Mouse (Mus musculus) heart, embryonic 16.5 days (tissue): ENCODE data around the gene Svop. TPM values are rescaled to one million over a fixed set of nuclear protein-coding genes. Genes with fewer than 3 reads are reported as not detected.

Experiments
- ATAC-seq: fragments of 200-750 bp; cut with Nextera tagmentation; replicated peaks from 2 replicates; pipeline ENCODE4 v1.8.0; 2017; ENCODE audit warnings: moderate number of reproducible peaks; ENCODE audit not compliant: insufficient read depth, low FRiP score; ENCODE audit errors: extremely low read depth
- H3K27ac ChIP-seq: fragments of 300-500 bp; sonication (generic); 2 replicates; pipeline ENCODE4 v1.5.1; 2014; ENCODE audit warnings: mild to moderate bottlenecking, low read length, control low read depth, moderate library complexity
- H3K27me3 ChIP-seq: fragments of 300-500 bp; sonication (generic); 2 replicates; pipeline ENCODE4 v1.6.1; 2014; ENCODE audit warnings: low read length, mixed read lengths; ENCODE audit not compliant: control insufficient read depth, insufficient read depth
- H3K36me3 ChIP-seq: fragments of 300-500 bp; sonication (generic); 2 replicates; pipeline ENCODE4 v1.6.1; 2014; ENCODE audit not compliant: control insufficient read depth, insufficient read depth
- H3K4me1 ChIP-seq: fragments of 300-500 bp; sonication (generic); 2 replicates; pipeline ENCODE4 v1.6.1; 2014; ENCODE audit warnings: low read length, mixed read lengths; ENCODE audit not compliant: control insufficient read depth, insufficient read depth
- H3K4me2 ChIP-seq: fragments of 300-500 bp; sonication (generic); 2 replicates; pipeline ENCODE4 v1.6.1; 2014; ENCODE audit warnings: low read depth, mild to moderate bottlenecking, control low read depth, low read length
- H3K4me3 ChIP-seq: fragments of 300-500 bp; sonication (generic); 2 replicates; pipeline ENCODE4 v1.5.1; 2014; ENCODE audit warnings: mild to moderate bottlenecking, control low read depth, low read length
- H3K9ac ChIP-seq: fragments of 300-500 bp; sonication (generic); 2 replicates; pipeline ENCODE4 v1.6.1; 2014; ENCODE audit warnings: low read length, control low read depth
- H3K9me3 ChIP-seq: fragments of 300-500 bp; sonication (generic); replicated peaks from 2 replicates; pipeline ENCODE4 v1.6.1; 2016; ENCODE audit warnings: low read length; ENCODE audit not compliant: control insufficient read depth
- WGBS: fragments of 180-500 bp; shearing (Covaris S2); extraction: QIAGEN DNeasy Blood & Tissue Kit; methylation state at CpG from one replicate; pipeline ENCODE4 v1.1.7; 2014; 5-methylcytosine and 5-hydroxymethylcytosine counted together
- polyA plus RNA-seq: library from polyadenylated mRNA; unstranded; fragments of >200 nt; fragmentation: Nextera tagmentation; extraction: Ambion mirVana; gene quantifications from 2 replicates; pipeline ENCODE4 v1.2.1, GENCODE M21; 2015

The Svop gene
- polyA plus RNA-seq, 1 experiment from 2014 or later, result 0.14 TPM

DNA sequence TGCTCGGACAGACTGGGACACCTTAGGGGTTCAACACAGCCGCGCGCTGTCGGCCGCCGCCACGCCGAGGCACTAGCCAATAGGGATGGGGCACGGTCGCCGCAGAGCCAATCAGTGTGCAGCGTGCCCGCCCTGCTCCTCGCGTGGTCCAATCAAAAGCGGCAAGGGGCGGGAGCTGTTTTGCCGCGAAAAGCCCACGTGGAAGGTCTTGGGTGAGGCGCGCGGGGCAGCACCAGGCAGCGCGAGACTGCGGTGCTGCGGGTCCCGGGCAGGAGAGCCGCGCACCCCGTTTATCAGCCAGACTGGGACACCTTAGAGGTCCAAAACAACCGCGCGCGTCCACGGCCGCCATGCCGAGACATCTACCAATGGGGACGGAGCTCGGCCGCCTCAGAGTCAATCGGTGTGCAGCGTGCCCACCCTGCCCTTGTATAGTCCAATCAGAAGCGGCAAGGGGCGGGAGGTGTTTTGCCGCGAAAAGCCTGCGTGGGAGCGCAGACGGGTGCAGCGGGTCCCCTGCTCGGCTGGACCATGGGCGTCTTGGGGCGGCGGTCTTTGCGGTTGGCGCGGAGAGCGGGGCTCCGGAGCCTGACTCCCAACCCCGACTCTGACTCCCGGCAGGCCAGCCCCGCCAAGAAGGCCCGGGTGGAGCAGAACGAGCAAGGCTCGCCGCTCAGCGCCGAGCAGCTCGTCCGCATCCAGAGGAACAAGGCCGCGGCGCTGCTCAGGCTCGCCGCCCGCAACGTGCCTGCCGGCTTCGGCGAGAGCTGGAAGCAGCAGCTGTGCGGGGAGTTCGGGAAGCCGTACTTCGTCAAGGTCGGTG is 39.5 kb upstream of the Svop start:
- Histone ChIP-seq H3K4me3 (peak overlapping the region; percentile 74), H3K27me3 (no peaks in the 10 kb centered on the region), H3K27ac (peak overlapping the region; percentile 87), H3K36me3 (no peaks in the 10 kb centered on the region), H3K9me3 (no peaks in the 10 kb centered on the region), H3K4me1 (peaks cover 37% of the 10 kb centered on the region), H3K4me2 (peak overlapping the region; percentile 100), H3K9ac (peak overlapping the region; percentile 76)
- under 1% methylated on average over 87 of the region's 87 CpGs for WGBS
- peak; percentile 91 for ATAC-seq

- 0 out of 2 replicates have a peak, but pooled peaks have one; percentile 3 for ATAC-seq
- H3K4me1 ChIP-seq, result peaks cover 37% of the 10 kb centered on the region
- WGBS, result 1% methylated on average over 29 of the region's 29 CpGs
- H3K4me2 ChIP-seq, result peak within 1 kb of the TSS; percentile 100
- H3K27me3 ChIP-seq, result no peaks in the 10 kb centered on the region
- no peaks in the 10 kb centered on the region for H3K36me3 ChIP-seq
- peak within 1 kb of the TSS; percentile 74 for H3K4me3 ChIP-seq
- H3K27ac ChIP-seq, result peak within 1 kb of the TSS; percentile 87
- no peaks in the 10 kb centered on the region for H3K9me3 ChIP-seq
- peak within 1 kb of the TSS; percentile 76 for H3K9ac ChIP-seq
Observed at GRCm38 (mm10) chr5:114130211-114130605, 38.8 kb upstream of the Svop start, which contains the start of gene Ung. TSS of gene Ung (plus strand) at chr5:114130386.

GRCm38 (mm10) chr5:114129550-114130210 is 38.3 kb upstream of the Svop start:
- Histone ChIP-seq H3K36me3 (no peaks in the 10 kb centered on the region), H3K9me3 (no peaks in the 10 kb centered on the region), H3K4me1 (peaks cover 35% of the 10 kb centered on the region), H3K27me3 (no peaks in the 10 kb centered on the region), H3K9ac (no peak overlapping the region), H3K27ac (no peak overlapping the region), H3K4me3 (peak overlapping the region; percentile 74), H3K4me2 (peak overlapping the region; percentile 100)
- ATAC-seq, result no peak
- WGBS, result 72% methylated on average over 15 of the region's 15 CpGs

- whole genome bisulfite sequencing, result under 1% methylated on average over 69 of the region's 69 CpGs
- Histone ChIP-seq H3K4me3 (peak within 1 kb of the TSS; percentile 62), H3K27me3 (no peaks in the 10 kb centered on the region), H3K4me1 (peaks cover 20% of the 10 kb centered on the region), H3K4me2 (peak within 1 kb of the TSS; percentile 86), H3K27ac (peak within 1 kb of the TSS; percentile 83), H3K9me3 (no peaks in the 10 kb centered on the region), H3K36me3 (peaks cover 13% of the 10 kb centered on the region), H3K9ac (peak within 1 kb of the TSS; percentile 75)
- ATAC-seq, result peak; percentile 23; the same call in 1 of the 2 replicates
Observed at GRCm38 (mm10) chr5:114127374-114128349, 36.3 kb upstream of the Svop start, which contains the start of gene Alkbh2. TSS of gene Alkbh2 (minus strand) at chr5:114128218.

DNA sequence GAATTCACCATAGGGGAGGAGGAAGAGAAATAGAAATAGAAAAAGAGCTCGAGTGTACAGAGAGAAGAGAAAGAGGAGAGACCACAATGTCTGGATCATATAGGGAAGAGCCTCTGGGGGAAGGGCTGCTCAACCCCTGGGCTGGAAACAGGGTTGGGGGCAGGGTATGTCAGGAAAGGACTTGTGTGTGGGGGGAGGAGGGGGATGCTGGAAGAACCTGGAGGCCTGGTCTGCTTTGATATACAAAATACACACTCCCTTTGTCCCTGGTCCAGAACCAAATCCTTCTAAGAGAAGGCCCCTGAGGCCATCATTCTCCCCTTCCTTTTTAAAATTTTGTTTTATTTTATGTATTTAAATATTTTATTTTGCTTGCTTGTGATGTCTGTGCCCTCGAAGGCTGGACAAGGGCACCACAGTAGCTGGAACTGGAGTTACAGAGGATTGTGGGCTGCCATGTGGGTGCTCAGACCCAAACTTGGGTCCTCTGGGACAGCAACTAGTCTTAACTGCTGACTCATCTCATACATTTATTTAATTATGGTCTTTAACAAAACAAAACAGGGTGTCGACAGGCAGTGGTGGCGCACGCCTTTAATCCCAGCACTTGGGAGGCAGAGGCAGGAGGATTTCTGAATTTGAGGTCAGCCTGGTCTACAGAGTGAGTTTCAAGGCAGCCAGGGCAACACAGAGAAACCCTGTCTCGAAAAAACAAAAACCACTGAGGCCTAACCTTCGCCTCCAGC is 35.3 kb upstream of the Svop start:
- Histone ChIP-seq H3K9ac (no peak overlapping the region), H3K9me3 (no peaks in the 10 kb centered on the region), H3K4me2 (peak overlapping the region; percentile 86), H3K36me3 (peaks cover 23% of the 10 kb centered on the region), H3K27ac (peak overlapping the region; percentile 83), H3K4me3 (no peak overlapping the region), H3K27me3 (no peaks in the 10 kb centered on the region), H3K4me1 (peaks cover 11% of the 10 kb centered on the region)
- WGBS, result 82% methylated on average over 7 of the region's 7 CpGs
- ATAC-seq, result no peak

DNA sequence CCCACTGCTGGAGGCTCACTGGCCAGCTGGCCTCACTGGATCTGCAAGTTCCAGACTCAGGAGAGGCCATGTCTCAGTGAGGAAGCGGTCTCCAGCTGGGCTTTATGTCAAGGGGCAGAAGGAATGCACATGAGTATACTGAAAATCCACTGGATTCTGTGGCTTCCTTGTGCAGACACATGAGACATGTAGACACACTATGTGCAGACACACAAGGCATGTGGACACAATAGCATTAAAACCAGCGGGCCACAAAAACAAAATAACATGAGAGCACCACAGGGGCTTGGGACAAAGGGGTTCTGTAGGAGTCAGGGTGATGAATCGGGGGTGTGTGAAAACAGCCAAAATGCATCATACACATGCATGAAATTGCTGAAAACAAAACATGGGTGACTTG is 34.6 kb upstream of the Svop start:
- H3K9ac ChIP-seq, result no peak overlapping the region

DNA sequence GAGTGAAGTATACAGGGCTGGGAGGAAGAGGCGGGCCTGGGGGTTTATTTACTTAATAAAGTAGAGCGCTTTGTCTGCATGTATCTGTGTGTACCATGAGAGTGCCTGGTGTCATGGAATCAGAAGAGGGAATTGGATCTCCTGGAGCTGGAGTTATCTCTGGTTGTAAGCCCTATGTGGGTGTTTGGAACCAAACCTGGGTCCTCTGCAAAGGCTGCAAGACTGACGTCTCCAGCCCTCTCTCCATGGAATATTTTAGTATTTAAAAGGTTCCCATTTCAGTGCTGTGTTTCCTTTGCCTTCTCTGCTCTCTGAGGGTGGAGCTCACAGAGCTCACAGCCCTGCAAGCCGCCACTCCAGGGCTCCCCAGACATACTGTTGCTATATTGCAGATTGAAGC is 28.4 kb upstream of the Svop start:
- Histone ChIP-seq H3K27ac (no peak overlapping the region), H3K4me3 (no peak overlapping the region), H3K4me1 (no peaks in the 10 kb centered on the region), H3K27me3 (no peaks in the 10 kb centered on the region), H3K9ac (no peak overlapping the region), H3K36me3 (peaks cover 38% of the 10 kb centered on the region), H3K4me2 (no peak overlapping the region), H3K9me3 (no peaks in the 10 kb centered on the region)
- ATAC-seq, result no peak
- 85% methylated on average over 4 of the region's 4 CpGs for WGBS

More for the DNA sequence above, 34.6 kb upstream of the Svop start:
- H3K4me3 ChIP-seq, result no peak overlapping the region
- no peak overlapping the region for H3K4me2 ChIP-seq
- no peak overlapping the region for H3K27ac ChIP-seq
- 87% methylated on average over 3 of the region's 3 CpGs for WGBS
- H3K27me3 ChIP-seq, result no peaks in the 10 kb centered on the region
- H3K36me3 ChIP-seq, result peaks cover 29% of the 10 kb centered on the region
- ATAC-seq, result no peak
- no peaks in the 10 kb centered on the region for H3K9me3 ChIP-seq
- H3K4me1 ChIP-seq, result peaks cover 8% of the 10 kb centered on the region

DNA sequence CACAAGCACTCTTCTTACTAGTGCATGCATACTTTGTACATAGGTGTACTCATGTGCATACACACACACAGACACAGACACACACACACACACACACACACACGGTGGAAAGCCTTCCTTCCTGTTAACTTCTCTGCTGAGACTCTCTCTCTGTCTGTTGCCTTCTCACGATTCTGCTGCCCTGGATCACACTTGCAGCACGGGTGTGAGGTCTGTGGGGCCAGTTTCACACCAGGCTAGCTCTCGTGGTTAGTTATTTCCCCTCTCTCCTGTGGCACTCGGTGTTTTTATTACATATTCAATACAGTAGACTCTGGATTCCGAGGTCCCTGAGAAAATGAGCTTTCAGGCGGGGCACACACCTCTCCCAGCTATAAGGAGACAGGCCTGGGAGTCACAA is 25.2 kb upstream of the Svop start:
- H3K27me3 ChIP-seq, result no peaks in the 10 kb centered on the region
- WGBS, result 76% methylated on average over 7 of the region's 7 CpGs
- no peak for ATAC-seq
- H3K36me3 ChIP-seq, result peaks cover 29% of the 10 kb centered on the region
- H3K4me3 ChIP-seq, result no peak overlapping the region
- H3K9me3 ChIP-seq, result no peaks in the 10 kb centered on the region
- no peak overlapping the region for H3K27ac ChIP-seq
- no peaks in the 10 kb centered on the region for H3K4me1 ChIP-seq
- H3K9ac ChIP-seq, result no peak overlapping the region
- no peak overlapping the region for H3K4me2 ChIP-seq
